Mouse (Mus musculus): ENCODE measurements around the gene Gys1. TPM values are rescaled to one million over a fixed set of nuclear protein-coding genes. Genes with fewer than 3 reads are reported as not detected.

Gene Gys1
- total RNA-seq, 2 experiments from 2014 or later: 22.3 to 22.6 TPM

Other genes starting within 250 kb of the Gys1 start
Only the 30 nearest of the 32 such genes appear.
- 0.15 TPM in 1 of 2 replicates, not detected in the other for gene Ccdc155, start 230.0 kb upstream of the Gys1 start, total RNA-seq (2015)
- 0.34 TPM in 1 of 2 replicates, not detected in the other for gene Ccdc155, start 230.0 kb upstream of the Gys1 start, total RNA-seq (2017)
- 3.8 and 5.4 TPM in 2 replicates for gene Dkkl1, start 222.7 kb upstream of the Gys1 start, total RNA-seq (2015)
- 4.2 and 5.6 TPM in 2 replicates for gene Dkkl1, start 222.7 kb upstream of the Gys1 start, total RNA-seq (2017)
- 2.2 TPM in 1 of 2 replicates, not detected in the other for gene Tead2, start 219.1 kb upstream of the Gys1 start, total RNA-seq (2015)
- 0.20 TPM in 1 of 2 replicates, not detected in the other for gene Tead2, start 219.1 kb upstream of the Gys1 start, total RNA-seq (2017)
- gene Cd37, start 195.7 kb upstream of the Gys1 start, total RNA-seq (2015): 104 and 124 TPM in 2 replicates
- 76.6 and 81.9 TPM in 2 replicates for gene Cd37, start 195.7 kb upstream of the Gys1 start, total RNA-seq (2017)
- gene Slc6a16, start 193.8 kb upstream of the Gys1 start, total RNA-seq (2015): not detected in 2 replicates
- gene Slc6a16, start 193.8 kb upstream of the Gys1 start, total RNA-seq (2017): not detected in 2 replicates
- 0.10 TPM in 1 of 2 replicates, not detected in the other for gene Slc6a21, start 157.3 kb upstream of the Gys1 start, total RNA-seq (2015)
- not detected in 2 replicates for gene Slc6a21, start 157.3 kb upstream of the Gys1 start, total RNA-seq (2017)
- gene Trpm4, start 101.1 kb upstream of the Gys1 start, total RNA-seq (2015): 1.0 and 1.8 TPM in 2 replicates
- gene Trpm4, start 101.1 kb upstream of the Gys1 start, total RNA-seq (2017): 1.2 and 1.4 TPM in 2 replicates
- gene Hrc, start 99.6 kb upstream of the Gys1 start, total RNA-seq (2015): not detected in 2 replicates
- gene Hrc, start 99.6 kb upstream of the Gys1 start, total RNA-seq (2017): not detected in 2 replicates
- not detected in 2 replicates for gene Ppfia3, start 67.8 kb upstream of the Gys1 start, total RNA-seq (2015)
- gene Ppfia3, start 67.8 kb upstream of the Gys1 start, total RNA-seq (2017): not detected in 2 replicates
- not detected in 2 replicates for gene Lin7b, start 64.3 kb upstream of the Gys1 start, total RNA-seq (2015)
- gene Lin7b, start 64.3 kb upstream of the Gys1 start, total RNA-seq (2017): not detected in 2 replicates
- gene Snrnp70, start 39.1 kb upstream of the Gys1 start, total RNA-seq (2015): 105 and 107 TPM in 2 replicates
- 387 and 490 TPM in 2 replicates for gene Snrnp70, start 39.1 kb upstream of the Gys1 start, total RNA-seq (2017)
- not detected in 2 replicates for gene Kcna7, start 29.2 kb upstream of the Gys1 start, total RNA-seq (2015)
- not detected in 2 replicates for gene Kcna7, start 29.2 kb upstream of the Gys1 start, total RNA-seq (2017)
- 0.10 TPM in 1 of 2 replicates, not detected in the other for gene Ntf5, start 21.1 kb upstream of the Gys1 start, total RNA-seq (2015)
- gene Ntf5, start 21.1 kb upstream of the Gys1 start, total RNA-seq (2017): not detected in 2 replicates
- not detected in 2 replicates for gene Lhb, start 14.0 kb upstream of the Gys1 start, total RNA-seq (2015)
- gene Lhb, start 14.0 kb upstream of the Gys1 start, total RNA-seq (2017): not detected in 2 replicates
- 180 and 205 TPM in 2 replicates for gene Ruvbl2, start 3.3 kb downstream of the Gys1 start, total RNA-seq (2015)
- 170 and 193 TPM in 2 replicates for gene Ruvbl2, start 3.3 kb downstream of the Gys1 start, total RNA-seq (2017)
- gene Ftl1, start 25.0 kb downstream of the Gys1 start, total RNA-seq (2015): 1,479 and 1,608 TPM in 2 replicates
- 770 and 961 TPM in 2 replicates for gene Ftl1, start 25.0 kb downstream of the Gys1 start, total RNA-seq (2017)
- gene Bax, start 32.1 kb downstream of the Gys1 start, total RNA-seq (2015): 20.7 and 21.5 TPM in 2 replicates
- gene Bax, start 32.1 kb downstream of the Gys1 start, total RNA-seq (2017): 29.6 and 35.2 TPM in 2 replicates
- gene Tulp2, start 47.0 kb downstream of the Gys1 start, total RNA-seq (2015): 0.07 TPM in 1 of 2 replicates, not detected in the other
- not detected in 2 replicates for gene Tulp2, start 47.0 kb downstream of the Gys1 start, total RNA-seq (2017)
- gene Gm45808, start 52.0 kb downstream of the Gys1 start, total RNA-seq (2015): not detected in 2 replicates
- gene Gm45808, start 52.0 kb downstream of the Gys1 start, total RNA-seq (2017): not detected in 2 replicates
- 18.6 and 22.4 TPM in 2 replicates for gene Dhdh, start 54.0 kb downstream of the Gys1 start, total RNA-seq (2015)
- 18.1 and 20.7 TPM in 2 replicates for gene Dhdh, start 54.0 kb downstream of the Gys1 start, total RNA-seq (2017)
- gene Nucb1, start 75.6 kb downstream of the Gys1 start, total RNA-seq (2015): 112 and 114 TPM in 2 replicates
- 387 and 408 TPM in 2 replicates for gene Nucb1, start 75.6 kb downstream of the Gys1 start, total RNA-seq (2017)
- 46.2 and 56.7 TPM in 2 replicates for gene Ppp1r15a, start 91.4 kb downstream of the Gys1 start, total RNA-seq (2015)
- 70.0 and 90.7 TPM in 2 replicates for gene Ppp1r15a, start 91.4 kb downstream of the Gys1 start, total RNA-seq (2017)
- gene Plekha4, start 91.5 kb downstream of the Gys1 start, total RNA-seq (2015): 0.67 TPM in 1 of 2 replicates, not detected in the other
- 0.04 and 0.34 TPM in 2 replicates for gene Plekha4, start 91.5 kb downstream of the Gys1 start, total RNA-seq (2017)
- gene Hsd17b14, start 120.0 kb downstream of the Gys1 start, total RNA-seq (2015): 0.22 and 5.5 TPM in 2 replicates
- 1.2 and 8.2 TPM in 2 replicates for gene Hsd17b14, start 120.0 kb downstream of the Gys1 start, total RNA-seq (2017)
- 43.5 and 55.9 TPM in 2 replicates for gene Bcat2, start 135.3 kb downstream of the Gys1 start, total RNA-seq (2015)
- gene Bcat2, start 135.3 kb downstream of the Gys1 start, total RNA-seq (2017): 37.0 and 44.0 TPM in 2 replicates
- gene Fgf21, start 180.6 kb downstream of the Gys1 start, total RNA-seq (2015): not detected in 2 replicates
- gene Fgf21, start 180.6 kb downstream of the Gys1 start, total RNA-seq (2017): not detected in 2 replicates
- gene Fut1, start 182.4 kb downstream of the Gys1 start, total RNA-seq (2015): not detected in 2 replicates
- gene Fut1, start 182.4 kb downstream of the Gys1 start, total RNA-seq (2017): not detected in 2 replicates
- gene Izumo1, start 187.0 kb downstream of the Gys1 start, total RNA-seq (2015): 0.32 TPM in 1 of 2 replicates, not detected in the other
- 0.24 TPM in 1 of 2 replicates, not detected in the other for gene Izumo1, start 187.0 kb downstream of the Gys1 start, total RNA-seq (2017)
- gene Rasip1, start 192.6 kb downstream of the Gys1 start, total RNA-seq (2015): 0.10 TPM in 1 of 2 replicates, not detected in the other
- gene Rasip1, start 192.6 kb downstream of the Gys1 start, total RNA-seq (2017): 0.08 TPM in 1 of 2 replicates, not detected in the other
- gene Mamstr, start 205.1 kb downstream of the Gys1 start, total RNA-seq (2015): 0.64 TPM in 1 of 2 replicates, not detected in the other
- 0.12 TPM in 1 of 2 replicates, not detected in the other for gene Mamstr, start 205.1 kb downstream of the Gys1 start, total RNA-seq (2017)

Data from megakaryocyte progenitor cell, adult 5-6 weeks (primary cell).